Mouse (Mus musculus): ENCODE measurements around the gene Tcstv1. TPM values are rescaled to one million over a fixed set of nuclear protein-coding genes. Genes with fewer than 3 reads are reported as not detected.
"Not testable (repeated sequence)": the region's sequence is repeated elsewhere in the genome, so short reads cannot be mapped to it uniquely, and the experiment has no call there.

The Tcstv1 gene
- not detected for polyA plus RNA-seq (2017; shearing (Covaris generic))

- not testable (repeated sequence) for ATAC-seq
Measured at GRCm38 (mm10) chr13:119894685-119895084, at the start of gene Tcstv1. Gene Tcstv1, minus strand, starts transcription at chr13:119894785.

DNA sequence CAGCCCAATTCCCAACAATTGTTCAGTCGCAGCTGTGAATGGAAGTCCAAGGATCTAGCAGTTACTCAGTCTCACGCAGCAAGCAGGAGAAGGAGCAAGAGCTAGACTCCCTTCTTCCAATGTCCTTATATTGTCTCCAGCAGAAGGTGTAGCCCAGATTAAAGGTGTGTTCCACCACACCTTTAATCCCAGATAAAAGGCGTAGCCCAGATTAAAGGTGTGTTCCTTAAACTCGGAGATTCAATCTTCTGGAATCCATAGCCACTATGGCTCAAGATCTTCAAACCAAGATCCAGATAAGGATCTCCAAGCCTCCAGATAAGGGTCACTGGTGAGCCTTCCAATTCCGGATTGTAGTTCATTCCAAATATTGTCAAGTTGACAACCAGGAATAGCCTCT, 34.6 kb upstream of the Tcstv1 start, which contains the start of gene Gm21761:
Gene Gm21761, minus strand, starts transcription at position 101 of the 400 bp plus-strand sequence.
- not testable (repeated sequence) for ATAC-seq

DNA sequence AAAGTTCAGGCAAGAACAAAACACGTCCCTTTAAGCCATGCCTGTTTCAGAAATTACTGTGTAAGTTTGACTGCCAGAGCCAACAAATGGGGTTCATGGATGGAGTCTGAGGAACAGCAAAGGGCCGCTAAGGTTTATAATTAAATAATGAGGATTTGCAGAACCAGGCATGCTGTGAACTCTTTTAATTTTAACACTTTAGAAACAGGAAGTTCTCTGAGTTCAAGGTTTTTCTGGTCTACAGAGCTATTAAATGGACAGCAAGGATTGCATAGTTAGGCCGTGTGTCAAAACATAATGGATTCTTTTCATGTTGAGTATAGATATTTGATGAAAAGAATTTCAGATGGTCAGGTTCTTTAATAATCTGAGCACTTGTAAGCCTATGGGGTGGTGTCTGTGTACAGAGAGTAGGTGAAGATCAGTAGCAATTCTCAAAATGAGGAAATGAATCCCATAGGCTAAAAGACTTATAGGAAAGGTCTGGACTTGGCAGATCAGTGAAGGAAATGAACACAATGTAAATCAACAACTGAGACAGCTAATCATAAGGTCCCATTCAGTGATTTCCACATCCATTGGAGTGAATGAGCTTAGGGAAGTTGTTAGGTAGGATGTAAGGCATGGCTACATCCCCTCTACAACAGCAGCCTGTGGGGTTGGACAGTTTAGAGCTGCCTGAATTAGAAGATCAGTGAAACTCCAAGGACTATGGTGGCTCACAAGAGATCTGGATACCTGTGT, 30.2 kb upstream of the Tcstv1 start:
- not testable (repeated sequence) for ATAC-seq

GRCm38 (mm10) chr13:119916966-119917722, 22.6 kb upstream of the Tcstv1 start:
- ATAC-seq: not testable (repeated sequence)

DNA sequence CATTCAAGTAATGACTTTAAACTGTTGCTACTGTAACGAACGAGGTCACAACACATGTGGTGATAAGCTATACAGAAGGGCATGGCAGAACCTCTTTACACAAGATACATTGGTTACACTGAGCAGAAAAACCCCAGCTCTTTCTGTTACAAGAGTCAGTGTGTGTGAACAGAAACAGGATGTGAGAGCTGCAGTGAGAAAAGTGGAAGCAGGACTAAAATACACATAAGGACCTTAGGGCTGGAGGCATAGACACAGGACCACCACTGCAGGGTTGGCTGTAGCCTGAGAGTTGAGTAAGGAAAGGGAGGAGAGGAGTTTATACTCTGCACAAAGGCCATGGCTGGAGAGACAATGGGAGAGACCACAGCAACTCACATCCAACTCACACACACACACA, 21.9 kb upstream of the Tcstv1 start:
- ATAC-seq: not testable (repeated sequence)

DNA sequence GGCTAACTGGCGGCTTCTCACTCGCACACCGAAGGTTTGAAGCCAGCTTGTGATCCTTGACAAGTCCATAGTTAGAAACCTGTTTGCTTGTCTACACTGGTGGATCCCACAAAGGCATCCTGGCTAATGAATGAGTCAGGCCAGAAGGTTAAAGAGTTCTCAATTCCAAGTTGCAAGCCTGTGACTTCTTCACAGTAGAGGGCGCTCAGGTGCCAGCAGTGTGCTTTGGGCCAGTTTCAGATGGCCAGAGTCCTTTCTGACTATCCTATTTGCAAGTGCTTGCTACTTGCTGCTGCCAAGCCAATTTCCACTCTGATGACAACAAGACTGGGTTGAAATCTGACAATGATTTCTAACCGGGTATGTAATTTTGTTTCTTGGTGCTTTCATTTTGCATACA, 4.0 kb upstream of the Tcstv1 start:
- not testable (repeated sequence) for ATAC-seq

DNA sequence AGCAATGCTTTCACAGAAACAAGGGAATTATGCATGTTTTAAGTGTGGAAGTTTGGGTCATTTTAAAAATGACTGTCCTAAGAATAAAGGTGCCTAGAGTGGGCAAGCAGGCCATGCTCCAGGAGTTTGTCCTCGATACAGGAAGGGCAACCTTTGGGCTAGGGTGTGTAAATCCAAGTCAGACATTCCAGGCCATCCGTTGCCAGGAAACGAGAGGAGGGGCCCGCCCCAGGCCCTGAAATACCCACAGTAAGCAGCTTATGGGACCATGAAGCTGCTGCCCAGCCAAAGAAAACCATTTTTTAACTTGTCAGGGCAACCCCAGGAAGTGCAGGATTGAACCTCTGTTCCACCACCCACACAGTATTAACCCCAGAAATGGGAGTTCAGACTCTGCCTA, 7.7 kb downstream of the Tcstv1 start:
- ATAC-seq: not testable (repeated sequence)

GRCm38 (mm10) chr13:119864395-119864999, 30.1 kb downstream of the Tcstv1 start:
- not testable (repeated sequence) for ATAC-seq

DNA sequence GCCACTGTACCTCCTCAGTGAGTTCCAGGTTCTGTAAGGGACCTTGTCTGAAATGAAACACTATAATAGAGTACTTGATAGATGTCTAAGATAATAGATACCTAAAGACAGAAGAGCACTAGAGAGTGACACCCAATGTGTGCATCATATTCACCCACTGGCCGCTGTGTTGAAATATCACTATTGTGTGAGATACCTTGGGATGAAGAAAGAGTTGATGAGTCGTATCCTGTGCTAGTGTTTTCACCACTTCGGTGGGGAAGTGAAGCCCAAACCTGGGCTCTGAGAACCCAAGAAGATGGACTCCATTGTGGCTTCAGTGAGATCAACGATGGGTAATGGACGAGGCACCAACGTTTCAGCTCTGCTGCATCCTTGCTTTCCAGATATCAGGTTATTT, 32.2 kb downstream of the Tcstv1 start:
- not testable (repeated sequence) for ATAC-seq

Other genes with a start within 250 kb of the Tcstv1 start
- 10 to 100 TPM; 51.0 to 58.3 TPM for gene Hmgcs1, start 204.4 kb downstream of the Tcstv1 start, polyA plus RNA-seq (2017; shearing (Covaris generic))
- 1 to 10 TPM in 1 of 2 experiments, under 1 TPM in 1; 0.62 to 1.1 TPM for gene Nim1k, start 138.9 kb downstream of the Tcstv1 start, polyA plus RNA-seq (2017; shearing (Covaris generic))
- 10 to 100 TPM; 18.8 to 22.1 TPM for gene Zfp131, start 103.9 kb downstream of the Tcstv1 start, polyA plus RNA-seq (2017; shearing (Covaris generic))
- not detected for gene AF067063, start 64.6 kb downstream of the Tcstv1 start, polyA plus RNA-seq (2017; shearing (Covaris generic))
- gene D13Ertd608e, start 58.8 kb downstream of the Tcstv1 start, polyA plus RNA-seq (2017; shearing (Covaris generic)): not detected
- gene Gm21761, start 34.5 kb upstream of the Tcstv1 start, polyA plus RNA-seq (2017; shearing (Covaris generic)): not detected
- not detected for gene B020031M17Rik, start 56.0 kb upstream of the Tcstv1 start, polyA plus RNA-seq (2017; shearing (Covaris generic))
- not detected for gene Gm36079, start 132.2 kb upstream of the Tcstv1 start, polyA plus RNA-seq (2017; shearing (Covaris generic))
- gene Gm21188, start 157.4 kb upstream of the Tcstv1 start, polyA plus RNA-seq (2017; shearing (Covaris generic)): 1 to 10 TPM in 1 of 2 experiments, not detected in 1; 1.6 TPM
- gene Gm20767, start 245.5 kb upstream of the Tcstv1 start, polyA plus RNA-seq (2017; shearing (Covaris generic)): not detected

All from activated CD4-positive, CD25-positive, alpha-beta regulatory T cell, adult 4 months (primary cell).